Mouse (Mus musculus): ENCODE results near the gene Mtfr1l. TPM values are rescaled to one million over a fixed set of nuclear protein-coding genes. Genes with fewer than 3 reads are reported as not detected.

Gene Mtfr1l
- 104 TPM for polyA plus RNA-seq (2017; shearing (Covaris generic))

GRCm38 (mm10) chr4:134534932-134535786, at the start of gene Mtfr1l:
Gene Mtfr1l, minus strand, starts transcription at chr4:134535387.

DNA sequence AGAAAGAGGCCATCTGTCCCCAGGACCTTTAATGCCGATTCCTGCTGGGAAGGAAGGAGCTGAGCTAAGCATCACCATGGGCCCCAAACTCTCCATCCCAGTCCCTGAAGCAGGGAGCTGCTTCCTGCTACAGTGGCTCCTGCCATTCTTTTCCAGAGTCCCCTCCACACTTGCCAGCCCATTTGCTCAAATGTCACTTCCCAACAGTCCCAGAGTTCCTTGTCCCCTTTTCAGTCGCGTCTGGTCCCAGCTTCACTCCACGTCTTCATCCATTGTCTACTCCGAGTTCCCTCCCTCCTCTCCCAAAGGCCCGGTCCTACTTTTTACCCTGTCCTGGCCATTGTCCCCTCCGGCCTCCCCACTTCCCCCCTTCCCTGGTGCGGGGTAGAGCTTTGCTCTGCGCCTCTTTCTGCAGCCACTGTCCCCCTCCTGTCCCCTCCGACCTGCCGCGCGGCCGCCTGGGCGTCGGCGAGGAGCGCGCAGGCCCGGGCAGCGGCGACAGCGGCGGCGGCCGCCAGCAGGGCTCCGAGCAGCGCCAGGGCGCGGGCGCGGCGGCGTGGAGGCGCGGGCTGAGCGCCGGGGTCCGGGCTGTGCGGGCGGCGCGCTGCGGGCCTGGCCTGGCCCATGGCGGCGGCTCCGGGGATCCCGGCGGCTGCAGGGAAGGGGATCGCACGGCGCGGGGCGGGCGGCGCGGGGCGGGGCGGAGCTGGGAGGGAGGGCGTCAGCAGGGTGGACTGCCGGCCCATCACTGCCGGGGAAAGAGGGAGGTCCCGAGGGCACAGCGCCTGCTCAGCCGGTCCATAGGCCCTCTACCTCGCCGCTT, 16.5 kb upstream of the Mtfr1l start, which contains the start of gene Selenon:
Gene Selenon (minus strand): TSS at position 673 of the 823 bp plus-strand sequence.

GRCm38 (mm10) chr4:134510845-134511411, 24.3 kb downstream of the Mtfr1l start, which contains the start of gene Aunip:
Gene Aunip, plus strand, starts transcription at chr4:134510999.

GRCm38 (mm10) chr4:134496595-134497210, 38.5 kb downstream of the Mtfr1l start, which contains the start of gene Paqr7:
Gene Paqr7, plus strand, starts transcription at chr4:134496697.

Other genes starting within 250 kb of the Mtfr1l start
- gene Pdik1l, start 247.5 kb downstream of the Mtfr1l start, polyA plus RNA-seq (2017; shearing (Covaris generic)): 11.5 TPM
- gene Trim63, start 220.3 kb downstream of the Mtfr1l start, polyA plus RNA-seq (2017; shearing (Covaris generic)): not detected
- not detected for gene Slc30a2, start 192.2 kb downstream of the Mtfr1l start, polyA plus RNA-seq (2017; shearing (Covaris generic))
- gene Extl1, start 151.5 kb downstream of the Mtfr1l start, polyA plus RNA-seq (2017; shearing (Covaris generic)): not detected
- 1.9 TPM for gene Pafah2, start 139.1 kb downstream of the Mtfr1l start, polyA plus RNA-seq (2017; shearing (Covaris generic))
- gene Stmn1, start 67.1 kb downstream of the Mtfr1l start, polyA plus RNA-seq (2017; shearing (Covaris generic)): 91.3 TPM
- 9.7 TPM for gene Paqr7, start 38.7 kb downstream of the Mtfr1l start, polyA plus RNA-seq (2017; shearing (Covaris generic))
- gene Aunip, start 24.4 kb downstream of the Mtfr1l start, polyA plus RNA-seq (2017; shearing (Covaris generic)): not detected
- gene Selenon, start 16.8 kb upstream of the Mtfr1l start, polyA plus RNA-seq (2017; shearing (Covaris generic)): 13.6 TPM
- gene Man1c1, start 168.9 kb upstream of the Mtfr1l start, polyA plus RNA-seq (2017; shearing (Covaris generic)): 8.0 TPM
- gene Ldlrap1, start 232.6 kb upstream of the Mtfr1l start, polyA plus RNA-seq (2017; shearing (Covaris generic)): 163 TPM